Mouse (Mus musculus): Measurements from ENCODE around the gene Gm10644.

Gm10644 gene

DNA sequence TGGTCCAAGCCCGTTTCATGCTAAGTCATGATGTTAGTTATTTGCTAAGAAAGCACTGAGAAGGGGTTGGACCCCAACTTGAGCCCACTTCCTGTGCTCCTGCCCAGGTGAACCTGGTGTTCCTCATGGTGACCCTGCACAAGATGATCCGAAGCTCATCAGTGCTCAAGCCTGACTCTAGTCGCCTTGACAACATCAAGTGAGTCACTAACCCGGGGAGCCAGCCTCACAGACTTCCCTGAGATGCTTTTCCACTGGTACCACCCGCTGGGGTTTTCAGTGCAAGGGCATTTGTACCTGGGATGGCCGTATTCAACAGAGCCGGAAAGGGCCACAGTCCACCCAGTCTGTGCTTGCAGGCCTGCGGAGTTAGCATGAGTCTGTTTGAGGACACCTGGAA is 19.6 kb downstream of the Gm10644 start:
- DNase-seq (ENCODE audit: low read depth, low spot score), result no peak

GRCm38 (mm10) chr8:83934994-83935393 is 20.0 kb downstream of the Gm10644 start:
- no peak for DNase-seq (ENCODE audit: low read depth, low spot score)

GRCm38 (mm10) chr8:83934222-83934621 is 20.8 kb downstream of the Gm10644 start:
- DNase-seq (ENCODE audit: low read depth, low spot score), result no peak

- no peak for DNase-seq (ENCODE audit: low read depth, low spot score)
These were observed 28.7 kb downstream of the Gm10644 start for GRCm38 (mm10) chr8:83926266-83926665.

GRCm38 (mm10) chr8:83924585-83924984 is 30.4 kb downstream of the Gm10644 start:
- DNase-seq (ENCODE audit: low read depth, low spot score), result no peak

DNA sequence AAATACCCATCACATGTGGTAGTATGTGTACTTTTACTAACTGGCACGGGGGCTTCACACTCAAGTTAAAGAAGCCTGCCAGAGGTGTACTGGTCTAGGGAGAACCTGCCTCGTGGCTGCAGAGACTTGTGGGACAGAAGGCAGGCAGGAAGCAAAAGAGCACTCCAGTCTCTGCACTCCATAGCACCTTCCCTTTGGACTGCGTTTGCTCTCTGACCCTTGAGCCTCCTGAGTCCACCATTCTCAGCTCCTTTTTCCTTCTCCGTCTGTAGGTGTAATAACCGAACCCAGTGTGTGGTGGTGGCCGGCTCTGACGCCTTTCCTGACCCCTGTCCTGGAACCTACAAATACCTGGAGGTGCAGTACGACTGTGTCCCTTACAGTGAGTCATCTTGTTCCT is 32.3 kb downstream of the Gm10644 start:
- no peak for DNase-seq (ENCODE audit: low read depth, low spot score)

GRCm38 (mm10) chr8:83921558-83921957 is 33.4 kb downstream of the Gm10644 start:
- DNase-seq (ENCODE audit: low read depth, low spot score), result peak; percentile 79

DNA sequence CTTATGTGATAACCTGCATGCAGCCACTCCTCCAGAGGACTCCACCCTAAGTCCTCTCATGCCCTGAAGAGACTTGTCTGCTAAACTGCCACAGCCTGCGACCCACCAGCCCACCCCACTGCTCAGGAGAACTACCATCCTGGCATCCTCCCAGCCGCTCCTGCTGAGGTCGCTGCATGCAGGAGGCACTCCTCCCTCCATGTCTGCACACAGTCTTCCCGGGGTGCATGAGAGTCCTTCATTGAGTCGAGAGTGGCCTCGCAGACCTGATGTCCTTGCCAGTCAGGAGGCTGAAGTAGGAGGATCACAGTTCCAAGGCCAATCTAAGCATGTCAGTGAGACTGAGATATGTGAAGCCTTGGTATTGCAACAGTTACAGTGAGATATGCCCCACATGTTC is 37.4 kb downstream of the Gm10644 start:
- no peak for DNase-seq (ENCODE audit: low read depth, low spot score)

GRCm38 (mm10) chr8:83916015-83916414 is 39.0 kb downstream of the Gm10644 start:
- no peak for DNase-seq (ENCODE audit: low read depth, low spot score)

- DNase-seq (ENCODE audit: low read depth, low spot score), result no peak
These were observed 40.1 kb downstream of the Gm10644 start for GRCm38 (mm10) chr8:83914860-83915259.

DNA sequence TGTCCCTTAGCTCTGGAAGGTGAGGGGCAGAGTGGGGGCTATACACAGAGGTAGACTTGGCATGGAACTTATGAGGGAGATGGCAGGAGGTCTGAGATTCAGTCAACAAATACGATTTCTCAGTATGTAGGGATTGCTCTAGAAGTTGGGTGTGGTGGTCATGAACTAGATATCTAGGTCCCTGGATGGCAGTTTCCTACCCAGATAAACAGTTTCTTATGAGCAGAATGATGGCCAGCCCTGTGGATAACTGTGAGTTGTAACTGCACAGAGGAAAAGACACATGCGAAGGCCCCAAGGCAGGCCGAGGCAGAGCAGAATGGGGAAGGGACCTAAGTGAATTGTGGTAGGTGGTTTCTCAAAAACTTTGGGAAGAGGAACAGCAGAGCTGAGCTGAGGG is 40.8 kb downstream of the Gm10644 start:
- DNase-seq (ENCODE audit: low read depth, low spot score), result no peak

DNA sequence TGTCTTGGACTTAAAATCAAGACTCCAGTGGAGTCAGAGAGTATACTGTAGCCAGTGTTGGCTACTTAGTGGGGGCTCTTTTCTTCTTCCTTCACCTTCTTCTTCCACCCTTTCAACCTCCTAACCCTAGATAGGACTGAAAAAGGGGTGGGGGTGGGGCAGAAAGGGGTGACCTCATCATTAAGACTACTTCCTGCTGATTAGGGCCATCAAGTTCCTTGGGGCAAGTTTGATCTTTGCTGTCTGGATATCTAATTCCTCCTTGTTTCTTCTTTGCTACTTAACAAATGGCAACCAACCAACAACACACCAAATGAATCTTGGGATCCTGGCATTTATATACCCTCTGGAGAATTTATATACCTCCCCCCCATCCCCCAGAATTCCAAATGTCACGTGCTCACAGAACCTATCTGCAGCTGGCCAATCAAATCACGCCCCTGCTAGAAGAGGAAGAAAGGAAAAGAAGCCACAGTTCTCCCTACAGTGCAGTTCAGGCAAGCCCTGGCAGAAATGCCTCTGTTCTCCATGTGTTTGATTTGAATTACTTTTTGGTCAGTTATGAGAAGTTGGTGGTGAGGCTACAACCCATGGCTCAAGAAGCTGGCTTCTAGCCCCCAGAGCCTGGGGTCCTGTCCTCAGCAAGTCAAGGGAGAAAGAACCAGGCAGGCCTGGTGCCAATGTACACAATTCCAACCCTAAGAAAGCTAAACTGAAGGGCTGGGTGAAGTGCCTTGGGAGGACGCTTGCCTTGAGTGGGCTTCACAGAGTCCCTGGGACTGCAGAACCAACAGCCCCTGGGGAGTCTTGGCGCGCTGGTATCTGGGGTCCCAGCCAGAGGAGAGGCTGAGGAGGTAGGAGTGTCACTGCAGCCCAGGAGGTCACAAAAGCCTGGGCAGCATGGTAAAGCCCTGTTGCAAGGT is 42.9 kb downstream of the Gm10644 start:
- DNase-seq (ENCODE audit: low read depth, low spot score), result no peak

DNA sequence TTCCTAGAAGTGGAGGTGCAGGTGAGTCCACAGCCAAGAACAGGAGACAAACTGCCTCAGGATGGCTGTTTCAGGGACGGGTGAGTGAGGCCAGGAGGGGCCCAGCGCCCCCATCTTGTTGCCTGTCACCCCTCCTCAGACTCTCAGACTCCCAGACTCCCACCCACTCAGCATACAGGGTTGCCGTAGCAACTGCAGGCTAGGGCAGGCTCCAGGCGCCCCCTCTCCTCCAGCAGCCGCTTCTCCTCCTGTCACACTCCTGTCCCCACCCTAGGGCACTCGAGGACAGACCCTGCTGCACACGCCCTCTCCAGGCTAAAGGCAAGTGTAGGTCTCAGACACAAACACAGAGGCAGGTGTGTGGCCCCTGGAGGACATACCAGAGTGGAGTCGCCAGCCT is 45.7 kb downstream of the Gm10644 start:
- DNase-seq (ENCODE audit: low read depth, low spot score), result no peak

DNA sequence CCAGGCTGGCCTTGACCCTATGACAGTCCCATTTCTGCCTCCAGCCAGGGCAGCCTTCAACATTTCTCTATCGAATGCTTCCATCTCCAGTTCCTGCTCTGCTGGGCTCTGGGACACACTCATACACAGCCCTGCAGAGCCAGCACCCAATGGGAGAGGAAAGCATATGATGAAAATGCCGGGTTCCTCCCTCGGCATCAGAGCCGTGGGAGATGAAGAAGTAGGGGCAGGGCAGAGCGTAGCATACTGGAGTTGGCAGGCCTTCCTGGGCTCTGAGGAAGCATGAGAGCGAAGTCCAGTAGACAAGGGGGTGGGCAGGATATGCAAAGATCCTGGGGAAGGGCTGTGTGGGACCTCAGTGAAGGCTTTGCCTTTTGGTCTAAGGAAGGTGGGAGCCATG is 46.4 kb downstream of the Gm10644 start:
- no peak for DNase-seq (ENCODE audit: low read depth, low spot score)

DNA sequence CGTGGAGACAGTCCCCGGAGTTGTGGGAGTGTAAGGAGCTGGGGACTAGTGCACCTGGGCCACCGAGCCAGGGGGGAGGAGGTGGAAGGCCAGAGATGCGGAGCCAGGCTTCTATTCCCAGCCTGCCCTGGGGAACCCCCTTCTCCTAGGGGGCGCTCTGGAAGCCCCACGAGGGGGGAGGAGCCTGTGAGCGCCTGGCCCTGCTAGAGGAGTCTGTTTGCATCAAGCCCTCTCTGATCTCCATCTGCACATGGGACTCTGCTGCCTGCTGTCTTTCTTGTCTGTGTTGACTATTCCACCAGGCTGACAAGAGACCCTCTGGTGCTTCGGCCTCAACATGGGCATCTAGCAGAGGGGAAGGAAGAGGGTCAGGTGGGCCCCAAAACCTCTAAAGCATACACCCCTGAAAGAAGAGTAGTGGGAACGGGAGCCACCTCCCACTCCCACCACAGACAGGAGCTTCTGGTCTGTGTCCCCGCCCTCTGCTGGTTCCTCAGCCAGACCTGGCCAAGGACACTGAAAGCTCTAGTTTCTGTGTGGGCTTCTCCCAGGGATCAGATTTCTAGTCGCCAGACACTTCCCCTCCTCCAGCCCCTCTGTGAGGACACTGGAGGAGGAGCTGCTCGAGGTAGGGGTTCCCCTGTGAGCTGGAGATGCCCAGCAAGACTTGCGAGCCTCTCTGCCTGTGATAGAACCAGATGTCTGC is 51.9 kb downstream of the Gm10644 start:
- no peak for DNase-seq (ENCODE audit: low read depth, low spot score)

DNA sequence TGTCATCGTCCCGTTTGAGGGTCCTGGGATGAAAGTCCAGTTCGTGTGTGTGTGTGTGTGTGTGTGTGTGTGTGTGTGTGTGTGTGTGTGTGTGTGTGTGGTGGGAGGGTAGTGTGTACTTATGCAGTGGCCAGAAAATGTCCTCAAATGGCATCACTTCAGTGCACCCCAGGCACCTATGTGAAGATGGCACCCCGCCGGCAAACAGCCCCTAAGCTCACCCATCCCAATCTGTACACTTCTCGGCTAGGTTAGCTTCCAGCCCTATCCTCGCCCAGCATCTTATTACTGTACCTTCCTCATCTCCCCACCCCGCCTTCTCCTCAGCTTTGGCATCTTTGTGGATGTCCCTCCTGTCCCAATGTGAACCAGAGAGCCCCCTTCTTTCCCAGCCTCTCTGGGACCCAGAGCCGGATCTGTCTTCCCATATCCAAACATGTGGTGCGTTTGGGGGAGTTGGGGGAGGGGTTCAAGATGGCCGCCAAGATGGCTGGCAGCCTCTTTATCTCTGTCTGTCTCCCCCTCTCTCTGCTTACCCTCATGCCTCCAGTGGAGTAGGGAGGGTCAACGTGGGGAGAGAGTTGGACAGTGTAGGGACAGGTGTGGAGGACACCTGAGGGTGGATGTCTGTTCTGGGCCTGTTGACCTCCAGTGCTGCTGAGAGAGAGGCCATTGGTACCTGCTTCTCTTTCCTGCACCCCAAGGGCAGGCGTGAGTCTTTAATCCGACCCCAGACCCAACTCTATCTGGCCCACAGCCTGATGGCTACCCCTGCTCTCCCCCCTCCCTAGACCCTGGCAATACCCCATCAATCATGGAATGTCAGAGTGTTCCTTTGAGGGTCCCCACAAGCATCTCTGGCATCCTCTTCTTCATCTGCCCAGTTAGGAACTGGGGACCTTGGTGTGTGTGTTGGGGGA is 53.2 kb downstream of the Gm10644 start:
- no peak for DNase-seq (ENCODE audit: low read depth, low spot score)

DNA sequence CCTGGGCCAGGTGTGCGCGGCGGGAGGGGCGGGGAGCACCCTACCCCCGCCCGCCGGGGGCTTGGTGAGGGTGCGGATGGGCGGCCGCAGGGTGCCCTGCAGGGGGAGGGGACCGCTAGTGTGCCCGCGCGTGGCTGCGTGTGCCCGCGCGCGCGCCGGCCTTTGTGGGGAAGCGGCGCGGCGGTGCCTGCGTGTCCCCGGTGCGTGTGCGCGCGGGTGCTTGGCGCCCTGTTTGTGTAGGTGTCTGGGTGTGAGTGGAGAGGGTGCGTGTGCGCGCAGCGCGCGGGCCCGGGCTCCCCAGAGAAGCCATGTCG is 54.1 kb downstream of the Gm10644 start:
- no peak for DNase-seq (ENCODE audit: low read depth, low spot score)

DNA sequence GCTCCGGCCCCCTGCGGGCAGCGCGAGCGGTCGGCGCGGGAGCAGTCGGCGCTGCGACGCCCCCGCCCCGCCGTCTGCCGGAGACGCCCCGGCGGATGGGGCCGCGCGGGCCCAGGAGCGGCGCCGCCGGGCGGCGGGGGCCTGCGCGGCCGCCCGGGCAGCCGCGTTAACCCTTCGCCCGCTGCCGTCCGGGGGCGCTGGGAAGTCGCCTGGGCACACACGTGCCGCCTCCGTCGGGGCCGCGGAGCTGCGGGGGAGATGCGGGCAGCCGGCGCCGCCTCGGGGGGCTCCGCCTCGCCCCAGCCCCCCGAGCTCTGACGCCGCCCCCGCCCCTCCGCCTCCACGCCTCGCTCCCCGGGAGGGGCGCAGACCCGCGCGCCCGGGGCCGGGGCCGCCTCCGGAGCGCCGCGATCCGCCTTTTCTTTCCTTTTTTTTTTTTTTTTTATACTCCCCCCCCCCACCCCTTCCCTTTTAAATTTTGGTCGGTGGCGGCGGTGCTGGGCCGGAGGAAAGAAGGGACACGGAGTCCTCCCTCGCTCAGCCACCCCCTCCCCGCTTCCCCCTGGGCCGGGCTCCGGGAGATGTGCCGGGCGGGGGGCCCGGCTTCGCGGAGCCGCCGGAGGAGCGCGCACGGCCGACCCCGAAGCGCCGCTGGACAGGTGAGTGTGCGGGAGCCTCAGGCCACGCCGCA is 54.6 kb downstream of the Gm10644 start:
- no peak for DNase-seq (ENCODE audit: low read depth, low spot score)

DNA sequence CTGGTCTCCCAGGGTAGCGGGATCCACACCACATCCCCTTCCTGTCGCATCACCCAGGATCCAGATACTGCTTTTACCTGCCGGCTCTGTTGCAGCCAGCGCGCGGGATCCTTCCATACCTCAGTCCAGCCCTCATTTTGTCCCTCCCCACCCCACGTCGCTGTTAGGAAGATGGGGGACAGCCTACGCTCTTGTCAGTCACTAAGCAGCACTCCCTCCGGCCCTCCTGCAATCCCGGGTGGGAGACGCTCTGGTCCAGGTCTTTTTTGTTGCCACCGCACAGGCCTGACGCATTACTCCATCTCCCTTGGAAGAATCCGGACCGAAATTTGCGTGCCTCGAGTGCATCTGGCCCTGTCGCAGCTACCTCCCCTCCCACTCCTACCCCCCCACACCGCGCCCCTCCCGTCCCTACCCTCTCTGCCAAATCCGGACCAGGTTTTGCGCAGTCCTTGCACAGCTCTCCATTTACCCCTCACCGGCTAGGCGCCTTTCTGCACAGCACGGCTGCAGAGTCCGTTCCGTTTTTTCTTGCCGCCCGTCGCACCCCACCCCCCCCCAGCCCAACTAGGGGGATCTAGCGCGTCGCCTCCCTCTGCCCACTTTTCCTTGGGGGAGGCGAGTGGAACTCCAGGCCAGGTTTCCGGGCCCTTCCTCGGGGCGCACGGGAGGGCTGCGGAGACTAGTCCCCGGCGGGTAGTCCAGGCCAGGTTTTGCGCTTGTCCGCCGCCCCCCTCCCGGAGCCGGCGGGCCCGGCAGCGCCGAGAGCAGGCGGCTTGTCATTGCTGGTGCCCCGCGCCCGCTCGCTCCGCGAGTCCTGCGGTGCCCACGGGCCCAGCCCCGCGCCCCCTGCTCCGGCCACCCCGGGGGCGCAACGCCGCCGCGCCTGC is 55.4 kb downstream of the Gm10644 start, which contains the start of gene Adgrl1:
TSS of gene Adgrl1 (plus strand) at position 743 of the 890 bp plus-strand sequence.
- DNase-seq (ENCODE audit: low read depth, low spot score), result peak; percentile 94

DNA sequence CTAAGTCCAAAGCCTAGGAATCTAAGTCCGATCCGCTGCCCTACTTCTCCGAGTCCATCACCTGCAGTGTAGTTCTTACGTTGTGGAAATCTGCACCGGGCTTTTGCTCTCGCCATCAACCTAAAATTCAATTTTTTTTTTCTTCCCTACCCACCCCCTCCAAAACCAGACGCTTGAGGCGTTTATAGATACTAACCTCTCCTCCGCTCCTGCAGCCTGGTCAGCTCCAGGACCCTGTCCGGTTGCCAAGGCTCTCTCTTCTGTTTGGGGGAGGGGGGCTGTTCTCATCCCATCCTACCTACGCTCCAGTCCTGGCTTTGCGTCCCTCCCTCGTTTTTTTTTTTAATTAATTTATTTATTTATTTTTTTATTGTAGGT is 56.0 kb downstream of the Gm10644 start:
- DNase-seq (ENCODE audit: low read depth, low spot score), result peak; percentile 72
